Mouse (Mus musculus): ENCODE data around the gene Cyp1a2. TPM values are rescaled to one million over a fixed set of nuclear protein-coding genes. Genes with fewer than 3 reads are reported as not detected.

Gene Cyp1a2
- polyA plus RNA-seq, 1 experiment from 2014 or later = not detected

DNA sequence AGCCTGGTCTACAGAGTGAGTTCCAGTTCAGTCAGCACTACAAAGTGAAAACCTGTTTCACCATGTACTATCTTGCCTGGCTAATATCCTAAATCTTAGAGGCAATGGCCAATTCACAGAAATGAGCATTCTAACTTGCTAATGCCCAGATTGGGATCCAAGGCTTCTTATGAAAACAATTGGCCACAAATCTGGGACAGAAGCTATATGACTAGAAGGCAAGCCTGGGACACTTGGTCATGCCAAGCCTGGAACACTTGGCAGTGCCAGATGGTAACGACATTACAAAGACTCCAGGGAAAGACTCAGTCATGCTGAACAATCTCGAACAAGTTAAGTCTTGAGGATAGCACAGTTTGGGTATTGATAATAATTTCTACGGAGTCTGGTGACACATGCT, 23.0 kb upstream of the Cyp1a2 start:
- Histone ChIP-seq H3K27ac (replicated peaks) (no peak overlapping the region), H3K9ac (replicated peaks) (no peak overlapping the region), H3K4me1 (peaks cover 9% of the 10 kb centered on the region), H3K4me3 (no peak overlapping the region), H3K4me2 (replicated peaks) (no peak overlapping the region), H3K36me3 (no peaks in the 10 kb centered on the region), H3K27me3 (0 out of 2 replicates have a peak, but pooled peaks cover 3% of the 10 kb centered on the region), H3K9me3 (no peaks in the 10 kb centered on the region)
- ATAC-seq (ENCODE audit: low FRiP score, low read depth) = no peak
- 91% methylated on average over 3 of the region's 3 CpGs for WGBS

- H3K4me3 ChIP-seq = no peak overlapping the region
- no peak overlapping the region for H3K27ac ChIP-seq (replicated peaks)
- H3K27me3 ChIP-seq = peaks cover 47% of the 10 kb centered on the region
- no peaks in the 10 kb centered on the region for H3K36me3 ChIP-seq
- H3K9me3 ChIP-seq = no peaks in the 10 kb centered on the region
- no peak overlapping the region for H3K4me2 ChIP-seq (replicated peaks)
- H3K4me1 ChIP-seq = peaks cover 14% of the 10 kb centered on the region
- H3K9ac ChIP-seq (replicated peaks) = no peak overlapping the region
- WGBS = 71% methylated on average over 1 of the region's 1 CpGs
- no peak for ATAC-seq (ENCODE audit: low FRiP score, low read depth)
Measured at GRCm38 (mm10) chr9:57698466-57699150, 15.1 kb upstream of the Cyp1a2 start.

GRCm38 (mm10) chr9:57697380-57697779, 13.9 kb upstream of the Cyp1a2 start:
- Histone ChIP-seq H3K27ac (replicated peaks) (no peak overlapping the region), H3K4me1 (peaks cover 14% of the 10 kb centered on the region), H3K4me2 (replicated peaks) (no peak overlapping the region), H3K36me3 (no peaks in the 10 kb centered on the region), H3K9me3 (no peaks in the 10 kb centered on the region), H3K27me3 (peaks cover 46% of the 10 kb centered on the region), H3K9ac (replicated peaks) (no peak overlapping the region), H3K4me3 (no peak overlapping the region)
- 17% methylated on average over 4 of the region's 4 CpGs for WGBS
- ATAC-seq (ENCODE audit: low FRiP score, low read depth) = no peak

DNA sequence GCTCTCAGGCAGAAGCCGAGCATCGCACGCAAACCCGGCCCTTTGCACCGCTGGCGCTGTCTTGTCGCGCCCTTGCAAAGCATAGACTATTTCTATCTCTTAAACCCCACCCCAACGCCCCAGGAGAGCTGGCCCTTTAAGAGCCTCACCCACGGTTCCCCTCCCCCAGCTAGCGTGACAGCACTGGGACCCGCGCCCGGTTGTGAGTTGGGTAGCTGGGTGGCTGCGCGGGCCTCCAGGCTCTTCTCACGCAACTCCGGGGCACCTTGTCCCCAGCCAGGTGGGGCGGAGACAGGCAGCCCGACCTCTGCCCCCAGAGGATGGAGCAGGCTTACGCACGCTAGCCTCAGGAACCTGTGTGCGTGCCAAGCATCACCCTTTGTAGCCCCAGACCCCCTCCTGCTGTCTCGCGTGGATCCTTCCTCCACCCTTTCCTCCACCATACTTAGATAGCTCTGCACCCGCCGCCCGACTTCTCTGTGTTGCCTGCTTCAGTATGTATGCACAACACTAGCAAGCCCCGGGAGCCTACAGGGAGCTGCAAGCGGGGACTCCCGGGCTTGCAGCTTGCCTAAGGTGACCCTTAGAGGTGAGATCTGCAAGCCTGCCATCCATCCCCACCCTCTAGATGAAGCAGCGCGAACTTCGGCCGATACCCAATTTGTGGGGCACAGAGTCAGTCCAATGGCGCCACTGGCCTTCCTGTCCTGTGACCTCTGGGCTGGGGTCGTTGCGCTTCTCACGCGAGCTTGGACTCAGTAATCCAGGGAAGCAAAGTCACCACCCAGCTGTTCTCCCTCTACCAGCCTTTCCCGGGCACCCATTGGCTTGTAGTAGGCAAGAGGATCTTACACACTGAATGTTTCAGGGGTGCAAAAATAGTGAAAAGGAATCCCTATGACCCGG, 13.1 kb upstream of the Cyp1a2 start:
- H3K27me3 ChIP-seq = peaks cover 44% of the 10 kb centered on the region
- H3K36me3 ChIP-seq = no peaks in the 10 kb centered on the region
- H3K27ac ChIP-seq (replicated peaks) = no peak overlapping the region
- H3K4me1 ChIP-seq = peaks cover 14% of the 10 kb centered on the region
- peak overlapping the region; percentile 62 for H3K9ac ChIP-seq (replicated peaks)
- H3K4me3 ChIP-seq = peak overlapping the region; percentile 46
- H3K4me2 ChIP-seq (replicated peaks) = peak overlapping the region; percentile 84
- H3K9me3 ChIP-seq = no peaks in the 10 kb centered on the region
- under 1% methylated on average over 42 of the region's 42 CpGs for WGBS
- no peak for ATAC-seq (ENCODE audit: low FRiP score, low read depth)

DNA sequence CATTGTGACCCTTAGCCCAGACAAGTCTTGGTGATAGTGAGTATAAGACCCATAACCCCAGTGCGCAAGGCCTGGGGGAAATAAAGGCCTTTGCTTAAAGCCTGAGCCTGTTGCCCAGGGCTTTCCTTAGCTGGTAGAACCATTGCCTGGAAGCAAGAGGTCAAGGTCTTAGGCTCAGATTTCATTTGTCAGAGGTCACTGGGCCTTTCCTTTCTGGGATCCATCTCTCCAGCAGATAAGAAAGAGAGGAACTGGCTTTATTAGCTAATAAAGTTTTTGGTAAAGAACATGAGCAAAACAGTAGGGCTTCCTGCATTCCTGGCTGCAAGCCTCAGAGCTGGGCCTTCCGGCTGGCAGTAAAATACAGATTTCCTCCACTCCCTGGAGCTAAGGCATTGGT, 10.6 kb upstream of the Cyp1a2 start:
- Histone ChIP-seq H3K9me3 (no peaks in the 10 kb centered on the region), H3K36me3 (no peaks in the 10 kb centered on the region), H3K27ac (replicated peaks) (no peak overlapping the region), H3K9ac (replicated peaks) (no peak overlapping the region), H3K27me3 (peaks cover 44% of the 10 kb centered on the region), H3K4me3 (no peak overlapping the region), H3K4me2 (replicated peaks) (no peak overlapping the region), H3K4me1 (peaks cover 14% of the 10 kb centered on the region)
- WGBS = 88% methylated on average over 2 of the region's 2 CpGs
- no peak for ATAC-seq (ENCODE audit: low FRiP score, low read depth)

DNA sequence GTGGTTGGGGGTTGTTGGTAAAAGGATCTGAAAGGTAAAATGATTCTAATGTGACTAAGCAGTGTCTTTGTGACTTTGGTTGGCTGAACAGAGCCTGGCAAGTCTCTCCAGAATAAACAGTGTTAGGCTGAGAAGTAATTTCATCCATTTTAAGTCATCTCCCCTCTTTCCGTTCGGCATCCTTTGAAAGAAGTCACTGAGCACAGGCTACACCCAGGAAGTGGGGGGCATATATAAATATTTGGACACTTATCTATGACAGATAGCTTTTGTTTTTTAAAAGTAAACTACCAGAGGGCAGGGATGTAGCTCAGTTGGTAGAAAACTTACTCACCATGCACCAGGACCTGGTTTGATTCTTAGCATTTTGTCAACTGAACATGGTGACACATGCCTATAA, 5.1 kb upstream of the Cyp1a2 start:
- ATAC-seq (ENCODE audit: low FRiP score, low read depth) = no peak
- Histone ChIP-seq H3K9me3 (no peaks in the 10 kb centered on the region), H3K36me3 (no peaks in the 10 kb centered on the region), H3K4me3 (no peak overlapping the region), H3K9ac (replicated peaks) (no peak overlapping the region), H3K4me1 (no peaks in the 10 kb centered on the region), H3K27ac (replicated peaks) (no peak overlapping the region), H3K4me2 (replicated peaks) (no peak overlapping the region), H3K27me3 (peaks cover 3% of the 10 kb centered on the region; the same call in 1 of the 2 replicates)
- 95% methylated on average over 2 of the region's 2 CpGs for WGBS

DNA sequence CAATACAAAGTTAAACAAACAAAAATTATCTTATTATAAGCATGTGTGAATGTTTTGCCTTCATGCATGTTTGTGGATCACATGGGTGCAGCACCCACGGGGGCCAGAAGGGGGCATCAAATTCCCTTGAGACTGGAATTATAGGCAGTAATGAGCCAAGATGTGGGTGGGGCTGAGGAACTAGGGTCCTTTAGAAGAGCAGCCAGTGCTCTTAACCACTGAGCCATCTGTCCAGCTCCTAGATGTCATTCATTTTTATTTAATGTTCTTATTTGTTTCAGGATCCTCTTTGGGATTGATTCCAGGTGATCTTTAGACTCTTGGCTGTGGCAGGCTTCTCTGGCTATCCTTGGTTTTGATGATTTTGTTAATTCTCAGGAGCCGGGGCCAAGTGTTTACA, 4.7 kb upstream of the Cyp1a2 start:
- WGBS = 52% methylated on average over 2 of the region's 2 CpGs

GRCm38 (mm10) chr9:57687751-57688150, 4.2 kb upstream of the Cyp1a2 start, which contains the start of gene Cyp1a1:
Cyp1a1 (plus strand) TSS chr9:57687928.
- Histone ChIP-seq H3K27me3 (peaks cover 3% of the 10 kb centered on the region; the same call in 1 of the 2 replicates), H3K4me1 (no peaks in the 10 kb centered on the region), H3K36me3 (no peaks in the 10 kb centered on the region), H3K4me2 (replicated peaks) (no peak within 1 kb of the TSS), H3K27ac (replicated peaks) (no peak within 1 kb of the TSS), H3K4me3 (no peak within 1 kb of the TSS), H3K9me3 (no peaks in the 10 kb centered on the region), H3K9ac (replicated peaks) (no peak within 1 kb of the TSS)
- 98% methylated on average over 2 of the region's 2 CpGs for WGBS
- ATAC-seq (ENCODE audit: low FRiP score, low read depth) = no peak

More for the DNA sequence above, 4.7 kb upstream of the Cyp1a2 start:
- H3K4me3 ChIP-seq = no peak overlapping the region
- H3K9me3 ChIP-seq = no peaks in the 10 kb centered on the region
- no peak for ATAC-seq (ENCODE audit: low FRiP score, low read depth)
- no peaks in the 10 kb centered on the region for H3K4me1 ChIP-seq
- no peaks in the 10 kb centered on the region for H3K36me3 ChIP-seq
- H3K9ac ChIP-seq (replicated peaks) = no peak overlapping the region
- peaks cover 3% of the 10 kb centered on the region; the same call in 1 of the 2 replicates for H3K27me3 ChIP-seq
- H3K4me2 ChIP-seq (replicated peaks) = no peak overlapping the region
- no peak overlapping the region for H3K27ac ChIP-seq (replicated peaks)

DNA sequence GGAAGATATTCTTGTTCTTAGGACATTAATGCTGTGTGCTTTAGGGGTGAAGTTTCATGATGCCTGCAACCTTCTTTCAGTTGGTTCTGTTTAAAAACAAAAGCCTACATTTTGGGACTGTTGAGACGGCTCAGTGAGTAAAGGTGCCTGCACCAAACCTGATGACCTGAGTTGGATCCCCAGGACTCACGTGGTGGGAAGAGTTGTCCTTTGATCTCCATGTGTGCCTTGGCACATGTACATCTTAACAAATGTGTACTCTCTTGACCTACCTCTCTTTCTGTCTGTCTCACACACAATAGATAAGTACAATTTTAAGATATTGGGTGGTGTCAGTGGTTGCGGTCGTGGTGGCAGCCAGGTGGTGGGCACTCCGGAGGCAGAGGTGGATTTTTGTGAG, 2.5 kb upstream of the Cyp1a2 start:
- Histone ChIP-seq H3K9me3 (no peaks in the 10 kb centered on the region), H3K4me1 (no peaks in the 10 kb centered on the region), H3K9ac (replicated peaks) (no peak overlapping the region), H3K27ac (replicated peaks) (no peak overlapping the region), H3K36me3 (no peaks in the 10 kb centered on the region), H3K4me3 (no peak overlapping the region), H3K4me2 (replicated peaks) (no peak overlapping the region), H3K27me3 (peaks cover 3% of the 10 kb centered on the region; the same call in 1 of the 2 replicates)
- WGBS = 84% methylated on average over 5 of the region's 5 CpGs
- no peak for ATAC-seq (ENCODE audit: low FRiP score, low read depth)

DNA sequence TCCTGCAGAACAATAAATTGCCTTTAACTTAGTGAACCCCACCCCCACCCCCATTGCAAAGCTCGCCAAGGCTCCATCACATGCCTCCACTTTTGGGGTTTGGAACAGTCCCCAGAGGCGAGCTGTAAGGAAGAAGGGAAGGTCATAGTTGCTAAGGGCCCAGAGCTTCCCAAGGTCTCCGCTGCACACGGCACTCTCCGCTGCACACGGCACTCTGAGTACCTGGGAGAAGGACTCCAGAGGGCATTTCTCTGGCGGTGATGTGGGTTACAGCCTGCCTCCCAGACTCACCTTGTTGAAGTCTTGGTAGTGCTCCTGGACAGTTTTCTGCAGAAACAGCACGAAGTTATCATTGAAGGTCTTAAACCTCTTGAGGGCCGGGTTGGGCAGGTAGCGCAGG, 2.1 kb downstream of the Cyp1a2 start:
- Histone ChIP-seq H3K27me3 (peaks cover 7% of the 10 kb centered on the region), H3K36me3 (no peaks in the 10 kb centered on the region), H3K4me1 (no peaks in the 10 kb centered on the region), H3K9me3 (no peaks in the 10 kb centered on the region), H3K4me2 (replicated peaks) (no peak overlapping the region), H3K4me3 (no peak overlapping the region), H3K9ac (replicated peaks) (no peak overlapping the region), H3K27ac (replicated peaks) (no peak overlapping the region)
- no peak for ATAC-seq (ENCODE audit: low FRiP score, low read depth)
- 80% methylated on average over 10 of the region's 10 CpGs for WGBS

DNA sequence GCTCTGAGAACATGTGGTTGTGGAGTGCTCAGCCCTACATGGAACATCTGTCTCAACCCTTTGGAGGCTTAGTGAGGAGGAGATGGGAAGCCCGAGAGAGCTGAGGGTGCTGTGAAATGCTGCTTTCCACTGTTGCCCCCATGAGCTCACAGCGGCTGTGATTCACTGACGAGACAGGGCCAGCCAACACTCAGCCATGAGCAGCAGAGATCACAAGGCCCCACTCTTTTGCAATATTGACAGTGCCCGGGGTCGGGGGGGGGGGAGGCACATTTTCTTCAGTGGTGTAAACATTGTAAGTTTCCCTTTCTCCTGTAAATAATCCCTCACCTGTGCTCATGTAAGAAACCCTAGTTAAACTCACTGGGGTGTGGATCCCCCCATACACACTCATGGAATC, 12.0 kb downstream of the Cyp1a2 start:
- Histone ChIP-seq H3K4me2 (replicated peaks) (no peak overlapping the region), H3K27me3 (0 out of 2 replicates have a peak, but pooled peaks cover 3% of the 10 kb centered on the region), H3K4me1 (no peaks in the 10 kb centered on the region), H3K9me3 (no peaks in the 10 kb centered on the region), H3K9ac (replicated peaks) (no peak overlapping the region), H3K36me3 (no peaks in the 10 kb centered on the region), H3K4me3 (no peak overlapping the region), H3K27ac (replicated peaks) (no peak overlapping the region)
- ATAC-seq (ENCODE audit: low FRiP score, low read depth) = no peak
- WGBS = 81% methylated on average over 5 of the region's 5 CpGs

GRCm38 (mm10) chr9:57671037-57671436, 12.5 kb downstream of the Cyp1a2 start:
- Histone ChIP-seq H3K4me2 (replicated peaks) (no peak overlapping the region), H3K4me3 (no peak overlapping the region), H3K4me1 (no peaks in the 10 kb centered on the region), H3K9ac (replicated peaks) (no peak overlapping the region), H3K27ac (replicated peaks) (no peak overlapping the region), H3K36me3 (no peaks in the 10 kb centered on the region), H3K27me3 (0 out of 2 replicates have a peak, but pooled peaks cover 3% of the 10 kb centered on the region), H3K9me3 (no peaks in the 10 kb centered on the region)
- WGBS = 92% methylated on average over 4 of the region's 4 CpGs
- no peak for ATAC-seq (ENCODE audit: low FRiP score, low read depth)

Data from midbrain, embryonic 12.5 days (tissue).